Mouse (Mus musculus): ENCODE data around the gene Pcca.

DNA sequence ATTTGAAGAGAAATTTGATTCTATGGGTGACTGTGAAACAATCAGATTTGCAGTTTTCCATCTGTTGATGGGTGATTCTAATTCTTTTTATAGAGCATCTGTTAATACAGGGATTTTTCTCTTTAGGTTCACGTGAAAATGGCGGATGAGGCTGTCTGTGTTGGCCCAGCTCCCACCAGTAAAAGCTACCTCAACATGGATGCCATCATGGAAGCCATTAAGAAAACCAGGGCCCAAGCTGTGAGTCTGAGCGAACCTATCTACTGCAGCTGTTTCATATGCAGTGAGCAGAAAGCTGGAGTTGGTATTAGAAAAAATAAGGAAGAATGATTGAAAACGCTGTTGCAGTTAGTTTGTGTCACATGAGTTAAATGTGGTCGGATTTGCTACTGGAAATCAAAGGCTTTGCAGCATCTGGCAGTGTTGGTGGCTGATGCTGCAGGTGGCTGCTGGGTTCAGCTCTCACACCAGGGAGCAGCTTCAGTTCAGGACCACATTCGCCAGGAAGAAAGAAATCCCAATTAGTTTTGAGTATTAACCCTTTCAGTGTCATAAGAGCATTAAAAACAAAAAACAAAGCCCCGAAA, 48.5 kb downstream of the Pcca start:
- no peak for TF ChIP-seq POLR2A (IDR thresholded peaks at IDR 0.05; ENCODE audit: extremely low read depth, insufficient read depth, low read length)
- TF ChIP-seq CTCF (IDR thresholded peaks at IDR 0.05; ENCODE audit: low read depth, low read length): no peak
